Mouse (Mus musculus): ENCODE measurements at regions not wholly inside any gene's neighbourhood (a gene's known extent, or its start where the extent isn't known, plus 50 kb on each side); places are given as distances from the start of the nearest gene placed in this dataset.

DNA sequence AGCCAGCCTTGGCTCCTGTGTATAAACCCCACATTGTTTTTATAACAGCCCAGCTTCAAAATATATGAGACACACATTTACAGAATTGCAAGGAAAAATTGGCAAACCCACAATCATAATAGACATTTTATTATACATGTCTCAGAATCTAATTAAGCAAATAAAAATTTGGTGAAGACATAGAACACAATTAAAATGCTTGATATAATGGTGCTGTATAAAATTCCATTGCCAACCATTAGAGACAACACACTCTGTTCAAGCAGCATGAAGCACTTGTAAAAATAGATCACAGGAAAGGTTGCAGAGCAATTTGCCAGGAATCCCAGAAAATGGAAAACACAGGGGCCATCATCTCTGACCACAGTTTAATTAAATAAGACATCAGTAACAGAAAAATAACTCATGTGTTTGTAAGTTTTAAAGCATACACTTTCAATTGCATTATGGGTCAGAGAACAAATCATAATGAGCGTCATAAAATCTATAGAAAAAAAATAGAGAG is 229.2 kb downstream of the Pdcd6ip start:
- Histone ChIP-seq H3K27me3 (replicated peaks; ENCODE audit: control insufficient read depth, insufficient read depth, low read length) (no peaks in the 10 kb centered on the region), H3K27ac (replicated peaks; ENCODE audit: low read depth, low read length) (no peak overlapping the region), H3K9me3 (ENCODE audit: control insufficient read depth, low read length) (no peaks in the 10 kb centered on the region), H3K4me2 (ENCODE audit: low read depth, low read length) (no peak overlapping the region), H3K4me1 (ENCODE audit: control insufficient read depth, insufficient read depth, low read length) (no peaks in the 10 kb centered on the region), H3K4me3 (ENCODE audit: low read depth, low read length) (no peak overlapping the region), H3K36me3 (ENCODE audit: control insufficient read depth, insufficient read depth, low read length) (no peaks in the 10 kb centered on the region), H3K9ac (ENCODE audit: low read depth, low read length) (no peak overlapping the region)
- DNase-seq (ENCODE audit: low spot score) = no peak
- WGBS = 81% methylated on average over 1 of the region's 1 CpGs
- no peak for ATAC-seq (ENCODE audit: low read depth)

DNA sequence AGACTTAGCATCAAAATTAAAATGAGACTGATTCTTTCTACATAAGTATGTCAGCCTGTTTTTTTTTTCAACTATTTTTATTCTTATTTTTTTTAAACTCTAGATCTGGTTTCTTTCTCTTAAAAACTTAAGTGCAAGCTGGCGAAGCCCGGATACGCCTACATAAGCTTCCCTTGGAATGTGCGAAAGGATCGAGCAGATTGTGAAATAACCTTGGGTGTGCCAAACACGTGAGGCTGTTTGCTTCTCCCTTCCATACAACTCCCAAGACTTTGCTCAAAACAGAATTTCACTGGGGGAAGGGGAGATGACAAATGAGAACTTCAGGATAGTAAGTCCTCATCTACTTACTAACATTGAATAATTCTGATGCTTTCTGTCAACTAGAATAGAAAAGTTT is 236.3 kb downstream of the Pdcd6ip start:
- H3K9ac ChIP-seq (ENCODE audit: low read depth, low read length) = no peak overlapping the region
- no peaks in the 10 kb centered on the region for H3K36me3 ChIP-seq (ENCODE audit: control insufficient read depth, insufficient read depth, low read length)
- ATAC-seq (ENCODE audit: low read depth) (no peak), DNase-seq (ENCODE audit: low spot score) (no peak)
- no peaks in the 10 kb centered on the region for H3K4me1 ChIP-seq (ENCODE audit: control insufficient read depth, insufficient read depth, low read length)
- 85% methylated on average over 6 of the region's 6 CpGs for WGBS
- no peak overlapping the region for H3K27ac ChIP-seq (replicated peaks; ENCODE audit: low read depth, low read length)
- H3K4me2 ChIP-seq (ENCODE audit: low read depth, low read length) = no peak overlapping the region
- no peaks in the 10 kb centered on the region for H3K27me3 ChIP-seq (replicated peaks; ENCODE audit: control insufficient read depth, insufficient read depth, low read length)
- no peaks in the 10 kb centered on the region for H3K9me3 ChIP-seq (ENCODE audit: control insufficient read depth, low read length)
- no peak overlapping the region for H3K4me3 ChIP-seq (ENCODE audit: low read depth, low read length)

GRCm38 (mm10) chr9:113462888-113463287 is 245.2 kb downstream of the Pdcd6ip start:
- DNase-seq (ENCODE audit: low spot score) (no peak), ATAC-seq (ENCODE audit: low read depth) (no peak)
- Histone ChIP-seq H3K4me1 (ENCODE audit: control insufficient read depth, insufficient read depth, low read length) (no peaks in the 10 kb centered on the region), H3K9me3 (ENCODE audit: control insufficient read depth, low read length) (no peaks in the 10 kb centered on the region), H3K36me3 (ENCODE audit: control insufficient read depth, insufficient read depth, low read length) (no peaks in the 10 kb centered on the region), H3K27me3 (replicated peaks; ENCODE audit: control insufficient read depth, insufficient read depth, low read length) (no peaks in the 10 kb centered on the region), H3K9ac (ENCODE audit: low read depth, low read length) (no peak overlapping the region), H3K4me3 (ENCODE audit: low read depth, low read length) (no peak overlapping the region), H3K4me2 (ENCODE audit: low read depth, low read length) (no peak overlapping the region), H3K27ac (replicated peaks; ENCODE audit: low read depth, low read length) (no peak overlapping the region)
- 35% methylated on average over 2 of the region's 2 CpGs for WGBS

DNA sequence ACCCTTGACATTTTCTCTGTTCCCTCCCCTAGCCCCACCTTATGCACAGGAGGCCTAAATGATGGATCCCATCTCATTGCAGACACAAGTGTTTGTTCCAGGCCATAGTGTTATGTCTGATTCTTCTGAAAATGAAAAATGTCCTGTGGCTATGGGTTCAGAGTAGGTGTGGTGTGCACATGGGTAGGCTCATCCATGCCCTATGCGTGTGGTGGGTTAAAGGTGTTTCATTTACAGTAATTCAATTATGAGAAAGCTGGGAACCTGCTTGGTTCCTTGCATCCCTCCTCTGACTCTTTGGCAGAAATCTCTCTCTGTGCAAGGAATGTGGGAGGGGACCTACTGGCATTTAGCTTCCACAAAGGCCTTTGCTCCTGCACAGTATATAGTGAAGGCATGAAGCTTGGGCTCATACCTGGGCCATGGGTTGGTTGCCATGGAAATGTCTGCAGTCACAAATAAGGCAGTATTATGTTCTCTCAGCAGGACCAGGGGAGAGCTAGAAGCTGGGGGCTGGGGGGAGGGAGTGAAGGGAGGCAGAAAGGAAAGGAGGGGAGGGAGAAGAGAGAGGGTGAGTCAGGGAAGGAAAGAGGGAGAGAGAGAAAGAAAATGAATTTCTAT is 245.7 kb downstream of the Pdcd6ip start:
- no peaks in the 10 kb centered on the region for H3K9me3 ChIP-seq (ENCODE audit: control insufficient read depth, low read length)
- no peak overlapping the region for H3K4me3 ChIP-seq (ENCODE audit: low read depth, low read length)
- no peaks in the 10 kb centered on the region for H3K4me1 ChIP-seq (ENCODE audit: control insufficient read depth, insufficient read depth, low read length)
- peak; percentile 34 for DNase-seq (ENCODE audit: low spot score)
- WGBS = 63% methylated on average over 1 of the region's 1 CpGs
- no peak overlapping the region for H3K27ac ChIP-seq (replicated peaks; ENCODE audit: low read depth, low read length)
- ATAC-seq (ENCODE audit: low read depth) = peak; percentile 68; the same call in 1 of the 2 replicates
- no peak overlapping the region for H3K9ac ChIP-seq (ENCODE audit: low read depth, low read length)
- H3K36me3 ChIP-seq (ENCODE audit: control insufficient read depth, insufficient read depth, low read length) = no peaks in the 10 kb centered on the region
- no peaks in the 10 kb centered on the region for H3K27me3 ChIP-seq (replicated peaks; ENCODE audit: control insufficient read depth, insufficient read depth, low read length)
- H3K4me2 ChIP-seq (ENCODE audit: low read depth, low read length) = no peak overlapping the region

DNA sequence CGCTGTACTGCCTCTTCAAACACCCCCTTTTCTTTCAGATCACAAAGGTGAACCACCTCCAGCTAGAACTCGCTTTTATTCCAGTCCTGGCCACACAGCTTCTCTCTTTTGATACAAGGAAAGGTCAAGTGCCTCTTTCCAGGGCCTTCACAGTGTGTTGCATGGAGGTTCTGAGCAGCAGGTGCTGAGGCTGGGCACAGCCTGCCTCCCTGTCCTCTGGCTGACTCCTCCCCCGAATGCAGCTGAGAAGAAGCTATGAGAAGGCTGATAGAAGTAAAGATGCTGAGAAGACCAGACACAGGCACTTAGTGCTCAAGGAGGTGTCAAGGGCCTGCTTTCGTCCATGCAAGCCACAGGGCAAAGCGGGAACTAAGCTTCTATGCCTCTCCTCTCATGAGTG is 248.2 kb downstream of the Pdcd6ip start:
- Histone ChIP-seq H3K4me1 (ENCODE audit: control insufficient read depth, insufficient read depth, low read length) (no peaks in the 10 kb centered on the region), H3K4me2 (ENCODE audit: low read depth, low read length) (no peak overlapping the region), H3K36me3 (ENCODE audit: control insufficient read depth, insufficient read depth, low read length) (no peaks in the 10 kb centered on the region), H3K9me3 (ENCODE audit: control insufficient read depth, low read length) (no peaks in the 10 kb centered on the region), H3K27ac (replicated peaks; ENCODE audit: low read depth, low read length) (no peak overlapping the region), H3K9ac (ENCODE audit: low read depth, low read length) (no peak overlapping the region), H3K27me3 (replicated peaks; ENCODE audit: control insufficient read depth, insufficient read depth, low read length) (no peaks in the 10 kb centered on the region), H3K4me3 (ENCODE audit: low read depth, low read length) (no peak overlapping the region)
- 74% methylated on average over 5 of the region's 5 CpGs for WGBS
- ATAC-seq (ENCODE audit: low read depth) (no peak), DNase-seq (ENCODE audit: low spot score) (no peak)

DNA sequence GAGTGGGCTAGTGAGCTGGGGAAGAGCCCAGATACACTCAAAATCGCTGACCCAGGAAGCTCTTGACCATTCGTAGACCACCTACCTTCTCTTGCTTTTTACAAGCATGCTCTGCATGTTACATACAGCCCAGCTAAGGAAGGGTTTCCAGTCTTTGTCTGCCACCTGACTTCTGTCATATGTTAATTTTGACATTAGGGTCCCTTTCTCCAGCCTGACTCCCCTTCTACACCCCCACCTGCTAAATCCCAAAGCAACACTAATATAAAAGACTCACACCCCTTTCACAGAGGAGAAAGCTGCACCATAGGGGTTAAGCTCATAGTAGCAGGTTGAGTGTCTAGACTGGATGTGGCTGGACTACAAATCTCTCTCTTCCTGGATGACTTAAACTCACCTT is 248.8 kb downstream of the Pdcd6ip start:
- WGBS = 42% methylated on average over 2 of the region's 2 CpGs
- Histone ChIP-seq H3K27ac (replicated peaks; ENCODE audit: low read depth, low read length) (no peak overlapping the region), H3K9ac (ENCODE audit: low read depth, low read length) (no peak overlapping the region), H3K4me2 (ENCODE audit: low read depth, low read length) (no peak overlapping the region), H3K4me3 (ENCODE audit: low read depth, low read length) (no peak overlapping the region), H3K4me1 (ENCODE audit: control insufficient read depth, insufficient read depth, low read length) (no peaks in the 10 kb centered on the region), H3K27me3 (replicated peaks; ENCODE audit: control insufficient read depth, insufficient read depth, low read length) (no peaks in the 10 kb centered on the region), H3K9me3 (ENCODE audit: control insufficient read depth, low read length) (no peaks in the 10 kb centered on the region), H3K36me3 (ENCODE audit: control insufficient read depth, insufficient read depth, low read length) (no peaks in the 10 kb centered on the region)
- ATAC-seq (ENCODE audit: low read depth) = no peak
- no peak for DNase-seq (ENCODE audit: low spot score)

GRCm38 (mm10) chr9:113458741-113459154 is 249.3 kb downstream of the Pdcd6ip start:
- Histone ChIP-seq H3K27me3 (replicated peaks; ENCODE audit: control insufficient read depth, insufficient read depth, low read length) (no peaks in the 10 kb centered on the region), H3K27ac (replicated peaks; ENCODE audit: low read depth, low read length) (no peak overlapping the region), H3K36me3 (ENCODE audit: control insufficient read depth, insufficient read depth, low read length) (no peaks in the 10 kb centered on the region), H3K9ac (ENCODE audit: low read depth, low read length) (no peak overlapping the region), H3K9me3 (ENCODE audit: control insufficient read depth, low read length) (no peaks in the 10 kb centered on the region), H3K4me2 (ENCODE audit: low read depth, low read length) (no peak overlapping the region), H3K4me1 (ENCODE audit: control insufficient read depth, insufficient read depth, low read length) (no peaks in the 10 kb centered on the region), H3K4me3 (ENCODE audit: low read depth, low read length) (no peak overlapping the region)
- ATAC-seq (ENCODE audit: low read depth) (no peak), DNase-seq (ENCODE audit: low spot score) (no peak)
- WGBS = 30% methylated on average over 5 of the region's 5 CpGs

GRCm38 (mm10) chr9:113457169-113457850 is 250.7 kb downstream of the Pdcd6ip start:
- Histone ChIP-seq H3K27ac (replicated peaks; ENCODE audit: low read depth, low read length) (no peak overlapping the region), H3K4me3 (ENCODE audit: low read depth, low read length) (no peak overlapping the region), H3K9ac (ENCODE audit: low read depth, low read length) (no peak overlapping the region), H3K36me3 (ENCODE audit: control insufficient read depth, insufficient read depth, low read length) (no peaks in the 10 kb centered on the region), H3K9me3 (ENCODE audit: control insufficient read depth, low read length) (no peaks in the 10 kb centered on the region), H3K27me3 (replicated peaks; ENCODE audit: control insufficient read depth, insufficient read depth, low read length) (no peaks in the 10 kb centered on the region), H3K4me1 (ENCODE audit: control insufficient read depth, insufficient read depth, low read length) (no peaks in the 10 kb centered on the region), H3K4me2 (ENCODE audit: low read depth, low read length) (no peak overlapping the region)
- no peak for DNase-seq (ENCODE audit: low spot score)
- ATAC-seq (ENCODE audit: low read depth) = no peak
- WGBS = 82% methylated on average over 13 of the region's 13 CpGs

DNA sequence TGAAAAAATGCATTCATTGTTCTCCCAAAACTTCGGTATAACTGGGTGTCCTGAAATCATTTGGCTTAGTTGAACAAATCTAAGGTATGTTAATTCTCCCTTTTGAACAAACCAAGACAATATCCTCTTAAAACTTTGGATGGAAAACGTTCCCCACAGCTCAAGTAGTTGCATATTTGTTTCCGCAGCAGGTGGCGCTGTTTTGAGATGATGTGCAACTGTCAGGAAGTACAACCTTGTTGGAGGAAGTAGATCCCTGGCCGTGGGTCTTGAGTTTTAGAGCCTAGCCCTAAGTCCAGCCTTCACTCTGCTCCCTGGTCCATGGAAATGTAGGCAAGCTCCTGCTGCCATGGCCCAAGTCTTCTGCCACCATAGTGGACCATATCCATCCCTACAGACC is 252.5 kb downstream of the Pdcd6ip start:
- H3K9me3 ChIP-seq (ENCODE audit: control insufficient read depth, low read length) = no peaks in the 10 kb centered on the region
- H3K36me3 ChIP-seq (ENCODE audit: control insufficient read depth, insufficient read depth, low read length) = no peaks in the 10 kb centered on the region
- no peak overlapping the region for H3K4me2 ChIP-seq (ENCODE audit: low read depth, low read length)
- no peak for ATAC-seq (ENCODE audit: low read depth)
- 91% methylated on average over 5 of the region's 5 CpGs for WGBS
- no peaks in the 10 kb centered on the region for H3K4me1 ChIP-seq (ENCODE audit: control insufficient read depth, insufficient read depth, low read length)
- DNase-seq (ENCODE audit: low spot score) = no peak
- no peaks in the 10 kb centered on the region for H3K27me3 ChIP-seq (replicated peaks; ENCODE audit: control insufficient read depth, insufficient read depth, low read length)
- H3K27ac ChIP-seq (replicated peaks; ENCODE audit: low read depth, low read length) = no peak overlapping the region
- H3K4me3 ChIP-seq (ENCODE audit: low read depth, low read length) = no peak overlapping the region
- H3K9ac ChIP-seq (ENCODE audit: low read depth, low read length) = no peak overlapping the region
